Mouse (Mus musculus) stomach, embryonic 16.5 days (tissue): ENCODE measurements around the gene Camk2d. TPM values are rescaled to one million over a fixed set of nuclear protein-coding genes. Genes with fewer than 3 reads are reported as not detected.

Source experiments
- ATAC-seq: fragments of 200-750 bp; cut with Nextera tagmentation; 2 replicates; pipeline ENCODE4 v1.8.0; 2017; ENCODE audit warnings: moderate number of reproducible peaks, moderate TSS enrichment; ENCODE audit not compliant: insufficient read depth, low FRiP score
- H3K27ac ChIP-seq: fragments of 300-500 bp; sonication (generic); 2 replicates; pipeline ENCODE4 v1.5.1; 2014; ENCODE audit warnings: low read length
- H3K27me3 ChIP-seq: fragments of 300-500 bp; sonication (generic); 2 replicates; pipeline ENCODE4 v1.6.1; 2014; ENCODE audit warnings: low read length, control low read depth, mixed read lengths; ENCODE audit not compliant: control insufficient read depth, insufficient read depth
- H3K36me3 ChIP-seq: fragments of 300-500 bp; sonication (generic); 2 replicates; pipeline ENCODE4 v1.6.1; 2014; ENCODE audit warnings: low read length; ENCODE audit not compliant: control insufficient read depth, insufficient read depth
- H3K4me1 ChIP-seq: fragments of 300-500 bp; sonication (generic); 2 replicates; pipeline ENCODE4 v1.6.1; 2014; ENCODE audit warnings: low read length, control low read depth, mixed read lengths; ENCODE audit not compliant: control insufficient read depth, insufficient read depth
- H3K4me2 ChIP-seq: fragments of 300-500 bp; sonication (generic); 2 replicates; pipeline ENCODE4 v1.6.1; 2014; ENCODE audit warnings: low read depth, low read length, mixed read lengths
- H3K4me3 ChIP-seq: fragments of 300-500 bp; sonication (generic); replicated peaks from 2 replicates; pipeline ENCODE4 v1.5.1; 2014; ENCODE audit warnings: mild to moderate bottlenecking, low read length
- H3K9ac ChIP-seq: fragments of 300-500 bp; sonication (generic); 2 replicates; pipeline ENCODE4 v1.6.1; 2014; ENCODE audit warnings: low read length
- H3K9me3 ChIP-seq: fragments of 300-500 bp; sonication (generic); replicated peaks from 2 replicates; pipeline ENCODE4 v1.6.1; 2016; ENCODE audit warnings: low read length, control low read depth; ENCODE audit not compliant: control insufficient read depth
- WGBS: fragments of 180-500 bp; shearing (Covaris S2); extraction: QIAGEN DNeasy Blood & Tissue Kit; methylation state at CpG from one replicate; pipeline ENCODE4 v1.1.7; 2014; 5-methylcytosine and 5-hydroxymethylcytosine counted together
- polyA plus RNA-seq: library from polyadenylated mRNA; unstranded; fragments of >200 nt; fragmentation: Nextera tagmentation; extraction: Ambion mirVana; gene quantifications from 2 replicates; pipeline ENCODE4 v1.2.1, GENCODE M21; 2015

Gene Camk2d
- polyA plus RNA-seq, 1 experiment from 2014 or later: 36.8 TPM

- Histone ChIP-seq H3K9me3 (no peaks in the 10 kb centered on the region), H3K4me1 (no peaks in the 10 kb centered on the region), H3K36me3 (no peaks in the 10 kb centered on the region), H3K27ac (no peak overlapping the region), H3K27me3 (no peaks in the 10 kb centered on the region), H3K4me3 (no peak overlapping the region), H3K4me2 (no peak overlapping the region), H3K9ac (no peak overlapping the region)
- 56% methylated on average over 5 of the region's 5 CpGs for WGBS
- ATAC-seq: no peak
Observed at GRCm38 (mm10) chr3:126810372-126811090, 214.4 kb downstream of the Camk2d start.

GRCm38 (mm10) chr3:126811646-126812045 lies 215.5 kb downstream of the Camk2d start:
- 83% methylated on average over 3 of the region's 3 CpGs for WGBS

GRCm38 (mm10) chr3:126822374-126822773 lies 226.3 kb downstream of the Camk2d start:
- Histone ChIP-seq H3K4me3 (no peak overlapping the region), H3K4me2 (no peak overlapping the region), H3K4me1 (no peaks in the 10 kb centered on the region), H3K27me3 (no peaks in the 10 kb centered on the region), H3K9me3 (no peaks in the 10 kb centered on the region), H3K9ac (no peak overlapping the region), H3K36me3 (no peaks in the 10 kb centered on the region), H3K27ac (no peak overlapping the region)
- 92% methylated on average over 3 of the region's 3 CpGs for WGBS
- ATAC-seq: no peak

More at GRCm38 (mm10) chr3:126811646-126812045, 215.5 kb downstream of the Camk2d start:
- H3K4me2 ChIP-seq: no peak overlapping the region
- ATAC-seq: no peak
- no peaks in the 10 kb centered on the region for H3K9me3 ChIP-seq
- H3K4me1 ChIP-seq: no peaks in the 10 kb centered on the region
- no peak overlapping the region for H3K9ac ChIP-seq
- no peak overlapping the region for H3K27ac ChIP-seq
- no peaks in the 10 kb centered on the region for H3K27me3 ChIP-seq
- H3K4me3 ChIP-seq: no peak overlapping the region
- no peaks in the 10 kb centered on the region for H3K36me3 ChIP-seq

- no peaks in the 10 kb centered on the region for H3K9me3 ChIP-seq
- H3K4me2 ChIP-seq: no peak overlapping the region
- no peak for ATAC-seq
- no peak overlapping the region for H3K9ac ChIP-seq
- 85% methylated on average over 1 of the region's 1 CpGs for WGBS
- no peaks in the 10 kb centered on the region for H3K4me1 ChIP-seq
- H3K27me3 ChIP-seq: no peaks in the 10 kb centered on the region
- H3K4me3 ChIP-seq: no peak overlapping the region
- no peak overlapping the region for H3K27ac ChIP-seq
- no peaks in the 10 kb centered on the region for H3K36me3 ChIP-seq
Observed at GRCm38 (mm10) chr3:126824930-126825329, 228.8 kb downstream of the Camk2d start.

- H3K4me2 ChIP-seq: no peak overlapping the region
- no peak overlapping the region for H3K27ac ChIP-seq
- WGBS: 59% methylated on average over 2 of the region's 2 CpGs
- H3K36me3 ChIP-seq: no peaks in the 10 kb centered on the region
- H3K27me3 ChIP-seq: no peaks in the 10 kb centered on the region
- H3K4me1 ChIP-seq: no peaks in the 10 kb centered on the region
- no peaks in the 10 kb centered on the region for H3K9me3 ChIP-seq
- ATAC-seq: no peak
- no peak overlapping the region for H3K4me3 ChIP-seq
- no peak overlapping the region for H3K9ac ChIP-seq
Observed at GRCm38 (mm10) chr3:126826172-126826571, 230.1 kb downstream of the Camk2d start.

GRCm38 (mm10) chr3:126827900-126828299 lies 231.8 kb downstream of the Camk2d start:
- 90% methylated on average over 3 of the region's 3 CpGs for WGBS
- no peak overlapping the region for H3K27ac ChIP-seq
- no peaks in the 10 kb centered on the region for H3K27me3 ChIP-seq
- no peak overlapping the region for H3K9ac ChIP-seq
- no peaks in the 10 kb centered on the region for H3K36me3 ChIP-seq
- no peak overlapping the region for H3K4me2 ChIP-seq
- ATAC-seq: no peak
- no peaks in the 10 kb centered on the region for H3K9me3 ChIP-seq
- H3K4me1 ChIP-seq: no peaks in the 10 kb centered on the region
- no peak overlapping the region for H3K4me3 ChIP-seq

GRCm38 (mm10) chr3:126829817-126830216 lies 233.7 kb downstream of the Camk2d start:
- Histone ChIP-seq H3K9ac (no peak overlapping the region), H3K4me2 (no peak overlapping the region), H3K27me3 (no peaks in the 10 kb centered on the region), H3K36me3 (no peaks in the 10 kb centered on the region), H3K9me3 (no peaks in the 10 kb centered on the region), H3K4me1 (no peaks in the 10 kb centered on the region), H3K27ac (no peak overlapping the region), H3K4me3 (no peak overlapping the region)
- WGBS: 81% methylated on average over 2 of the region's 2 CpGs
- no peak for ATAC-seq

- Histone ChIP-seq H3K27me3 (no peaks in the 10 kb centered on the region), H3K4me2 (no peak overlapping the region), H3K9me3 (no peaks in the 10 kb centered on the region), H3K36me3 (no peaks in the 10 kb centered on the region), H3K27ac (no peak overlapping the region; the same call in 1 of the 2 replicates), H3K9ac (no peak overlapping the region), H3K4me3 (no peak overlapping the region), H3K4me1 (no peaks in the 10 kb centered on the region)
- 43% methylated on average over 6 of the region's 6 CpGs for WGBS
- peak; percentile 81 for ATAC-seq
Observed at GRCm38 (mm10) chr3:126831418-126832138, 235.5 kb downstream of the Camk2d start.

- Histone ChIP-seq H3K4me3 (no peak overlapping the region), H3K27ac (no peak overlapping the region), H3K4me1 (no peaks in the 10 kb centered on the region), H3K36me3 (no peaks in the 10 kb centered on the region), H3K27me3 (no peaks in the 10 kb centered on the region), H3K4me2 (no peak overlapping the region), H3K9ac (no peak overlapping the region), H3K9me3 (no peaks in the 10 kb centered on the region)
- 88% methylated on average over 5 of the region's 5 CpGs for WGBS
- ATAC-seq: no peak
Observed at GRCm38 (mm10) chr3:126834641-126835167, 238.6 kb downstream of the Camk2d start.
